Comparison of ENCODE assay signal across 8 mouse cellular contexts in genomic region chr4:41507326-41507924, GRCm38 (mm10). TPM values are rescaled to one million over a fixed set of nuclear protein-coding genes. Genes with fewer than 3 reads are reported as not detected.
A peak's percentile ranks its signal among the peaks of the same experiment; 100 is the strongest.
DNase-seq lines count a peak whose midpoint lies in the region; ATAC-seq and TF ChIP-seq lines count a peak whose summit lies in the region.

No protein-coding gene starts in this region.

- no peaks in the 10 kb centered on the region for H3K79me2 ChIP-seq in MEL (ENCODE audit: control insufficient read depth, insufficient read depth, low read length, poor library complexity)

- peak overlapping the region; percentile 50 for H3K9ac ChIP-seq in heart, embryonic 12.5 days
- peak overlapping the region; percentile 42 for H3K9ac ChIP-seq in MEL (ENCODE audit: control insufficient read depth, low read depth, low read length, poor library complexity, severe bottlenecking)
- peak overlapping the region; percentile 83 for H3K9ac ChIP-seq in forebrain, embryonic 16.5 days (replicated peaks; ENCODE audit: low read depth, low read length)

- H3K4me1 ChIP-seq in heart, embryonic 12.5 days (replicated peaks), result peaks cover 23% of the 10 kb centered on the region
- peaks cover 4 to 28% of the 10 kb centered on the region in 2 experiments; a peak in 3 of 4 replicates for H3K4me1 ChIP-seq in MEL (ENCODE audit: control insufficient read depth in 1 of 2, insufficient read depth in 2 of 2, low read length in 2 of 2)
- H3K4me1 ChIP-seq in forebrain, embryonic 16.5 days (replicated peaks; ENCODE audit: control insufficient read depth, insufficient read depth, low read length), result peaks cover 24% of the 10 kb centered on the region

- H3K27me3 ChIP-seq in heart, embryonic 12.5 days (replicated peaks), result peaks cover 54% of the 10 kb centered on the region
- H3K27me3 ChIP-seq in MEL (ENCODE audit: control insufficient read depth in 1 of 2, insufficient read depth in 2 of 2, low read length in 2 of 2), result peaks cover 3% of the 10 kb centered on the region in 2 experiments; a peak in 2 of 4 replicates
- 0 out of 2 replicates have a peak, but pooled peaks cover 2% of the 10 kb centered on the region for H3K27me3 ChIP-seq in forebrain, embryonic 16.5 days (replicated peaks; ENCODE audit: control insufficient read depth, insufficient read depth, low read length)

- H3K9me3 ChIP-seq in heart, embryonic 12.5 days (replicated peaks), result no peaks in the 10 kb centered on the region
- no peaks in the 10 kb centered on the region for H3K9me3 ChIP-seq in MEL (replicated peaks; ENCODE audit: insufficient read depth, low read length)
- H3K9me3 ChIP-seq in forebrain, embryonic 16.5 days (ENCODE audit: control insufficient read depth, low read length), result no peaks in the 10 kb centered on the region

- TF ChIP-seq EP300 in MEL (IDR thresholded peaks at IDR 0.05; ENCODE audit: low read depth in 1 of 2, low read length in 2 of 2), result no peak

- no peak for DNase-seq in heart, adult 11 months
- no peak for DNase-seq in MEL (ENCODE audit: low read depth, low spot score)
- peak; percentile 42 for DNase-seq in mesoderm, embryonic 11.5 days (ENCODE audit: low read depth, low spot score)
- no peak for DNase-seq in right cerebral cortex, postnatal 36 days (ENCODE audit: low spot score in 2 of 2)
- DNase-seq in left cerebral cortex, adult 18-20 months (ENCODE audit: low spot score in 2 of 2), result no peak
- DNase-seq in cerebellum, adult 11-12 months, result no peak

- TF ChIP-seq POLR2A in MEL (IDR thresholded peaks at IDR 0.05; ENCODE audit: control insufficient read depth in 1 of 2, insufficient read depth in 1 of 2, low read depth in 1 of 2, low read length in 2 of 2, poor library complexity in 1 of 2), result no peak

- no peak for TF ChIP-seq RAD21 in MEL (IDR thresholded peaks at IDR 0.05; ENCODE audit: low read depth, low read length)

- H3K36me3 ChIP-seq in heart, embryonic 12.5 days, result no peaks in the 10 kb centered on the region
- peaks cover 0 to 16% of the 10 kb centered on the region in 2 experiments; a peak in 2 of 4 replicates for H3K36me3 ChIP-seq in MEL (ENCODE audit: control insufficient read depth in 1 of 2, insufficient read depth in 2 of 2, low read length in 2 of 2)
- no peaks in the 10 kb centered on the region for H3K36me3 ChIP-seq in forebrain, embryonic 16.5 days (ENCODE audit: control insufficient read depth, insufficient read depth)

- no peak for TF ChIP-seq CTCF in MEL (IDR thresholded peaks at IDR 0.05 in 2 of 3, conservative IDR thresholded peaks at IDR 0.05 in 1 of 3; ENCODE audit: control insufficient read depth in 1 of 3, insufficient read depth in 1 of 3, low read depth in 2 of 3, low read length in 3 of 3, poor library complexity in 1 of 3, severe bottlenecking in 1 of 3)

- no peak overlapping the region for H3K27ac ChIP-seq in heart, embryonic 12.5 days (ENCODE audit: poor library complexity, severe bottlenecking)
- H3K27ac ChIP-seq in MEL (ENCODE audit: control insufficient read depth, low read depth, low read length), result no peak overlapping the region
- H3K27ac ChIP-seq in forebrain, embryonic 16.5 days (ENCODE audit: low read length), result peak overlapping the region; percentile 68

- peak overlapping the region; percentile 92 for H3K4me2 ChIP-seq in heart, embryonic 12.5 days
- peak overlapping the region; percentile 91 for H3K4me2 ChIP-seq in forebrain, embryonic 16.5 days (ENCODE audit: low read length)

- peak overlapping the region; percentile 53 for H3K4me3 ChIP-seq in heart, embryonic 12.5 days
- peak overlapping the region; percentile 18 to 68; a peak in 3 of 4 replicates for H3K4me3 ChIP-seq in MEL (ENCODE audit: control insufficient read depth in 1 of 2, insufficient read depth in 1 of 2, low read depth in 2 of 2, low read length in 2 of 2)
- H3K4me3 ChIP-seq in forebrain, embryonic 16.5 days (replicated peaks; ENCODE audit: low read length), result peak overlapping the region; percentile 62

- ATAC-seq in heart, embryonic 12.5 days (ENCODE audit: insufficient number of reproducible peaks, low FRiP score), result no peak
- peak; percentile 29 for ATAC-seq in forebrain, embryonic 16.5 days

- 3% methylated on average over 22 of the region's 22 CpGs for WGBS in heart, embryonic 12.5 days
- 2% methylated on average over 22 of the region's 22 CpGs for WGBS in forebrain, embryonic 16.5 days

TF ChIP-seq in MEL, 35 proteins besides CTCF, POLR2A, EP300 and RAD21:
- TF ChIP-seq MYB (IDR thresholded peaks at IDR 0.05; ENCODE audit: low read depth, low read length), result no peak
- TF ChIP-seq ZMIZ1 (IDR thresholded peaks at IDR 0.05; ENCODE audit: low read depth, low read length), result no peak
- no peak for TF ChIP-seq MAX (IDR thresholded peaks at IDR 0.05; ENCODE audit: low read length)
- no peak for TF ChIP-seq USF2 (IDR thresholded peaks at IDR 0.05; ENCODE audit: borderline replicate concordance in 1 of 2, insufficient read depth in 1 of 2, low read depth in 1 of 2, low read length in 2 of 2)
- TF ChIP-seq BHLHE40 (IDR thresholded peaks at IDR 0.05; ENCODE audit: borderline replicate concordance, low read depth, low read length), result no peak
- TF ChIP-seq TCF12 (IDR thresholded peaks at IDR 0.05; ENCODE audit: low read depth, low read length), result no peak
- no peak for TF ChIP-seq SMC3 (IDR thresholded peaks at IDR 0.05; ENCODE audit: low read depth, low read length)
- TF ChIP-seq GABPA (IDR thresholded peaks at IDR 0.05; ENCODE audit: low read depth, low read length), result no peak
- TF ChIP-seq TBP (IDR thresholded peaks at IDR 0.05; ENCODE audit: low read depth, low read length), result no peak
- no peak for TF ChIP-seq GATA1 (IDR thresholded peaks at IDR 0.05; ENCODE audit: low read depth, low read length)
- TF ChIP-seq CHD2 (IDR thresholded peaks at IDR 0.05; ENCODE audit: low read length), result no peak
- TF ChIP-seq ZC3H11A (IDR thresholded peaks at IDR 0.05; ENCODE audit: low read depth, low read length), result no peak
- TF ChIP-seq NELFE (IDR thresholded peaks at IDR 0.05; ENCODE audit: low read depth, low read length), result no peak
- no peak for TF ChIP-seq MAFK (IDR thresholded peaks at IDR 0.05; ENCODE audit: borderline replicate concordance, low read depth, low read length)
- no peak for TF ChIP-seq POLR2AphosphoS2 (IDR thresholded peaks at IDR 0.05; ENCODE audit: low read length)
TF ChIP-seq in MEL: peak in this region for 0.

RNA-seq across cellular contexts. Expression of gene AI464131, which starts 4.5 kb away (rescaled TPM):
- 2.6 and 2.9 TPM in 2 replicates for polyA plus RNA-seq in heart, embryonic 12.5 days (2016; fragmentation: Nextera tagmentation; extraction: Ambion mirVana)
- total RNA-seq in MEL (2012; rRNA removed), result 1.2 and 1.5 TPM in 2 replicates
- 1 to 10 TPM in 1 of 2 experiments, not detected in 1; 2.2 TPM for polyA plus RNA-seq in MEL (2012; ENCODE audit: insufficient read depth in 1 of 2, insufficient read length in 2 of 2, low read depth in 1 of 2, low replicate concordance in 2 of 2, missing spikeins in 1 of 2)
- 2.8 and 3.4 TPM in 2 replicates for polyA plus RNA-seq in forebrain, embryonic 16.5 days (2015; fragmentation: Nextera tagmentation; extraction: Ambion mirVana)
- 10 to 100 TPM; 23.5 to 24.3 TPM for total RNA-seq in left cerebral cortex, adult 18-20 months (2021)

RNA-seq across cellular contexts. Expression of gene 1110017D15Rik, which starts 9.7 kb away (rescaled TPM):
- polyA plus RNA-seq in heart, embryonic 12.5 days (2016; fragmentation: Nextera tagmentation; extraction: Ambion mirVana), result not detected in 2 replicates
- not detected in 2 replicates for total RNA-seq in MEL (2012; rRNA removed)
- polyA plus RNA-seq in MEL (2012; ENCODE audit: insufficient read depth in 1 of 2, insufficient read length in 2 of 2, low read depth in 1 of 2, low replicate concordance in 2 of 2, missing spikeins in 1 of 2), result under 1 TPM in 1 of 2 experiments, not detected in 1; 0.21 TPM
- polyA plus RNA-seq in forebrain, embryonic 16.5 days (2015; fragmentation: Nextera tagmentation; extraction: Ambion mirVana), result 8.8 and 11.1 TPM in 2 replicates
- total RNA-seq in left cerebral cortex, adult 18-20 months (2021), result 1 to 10 TPM; 5.1 to 5.7 TPM

RNA-seq across cellular contexts. Expression of gene Nudt2, which starts 42.5 kb away (rescaled TPM):
- 39.9 and 40.5 TPM in 2 replicates for polyA plus RNA-seq in heart, embryonic 12.5 days (2016; fragmentation: Nextera tagmentation; extraction: Ambion mirVana)
- total RNA-seq in MEL (2012; rRNA removed), result 19.2 and 20.9 TPM in 2 replicates
- polyA plus RNA-seq in MEL (2012; ENCODE audit: insufficient read depth in 1 of 2, insufficient read length in 2 of 2, low read depth in 1 of 2, low replicate concordance in 2 of 2, missing spikeins in 1 of 2), result 10 to 100 TPM in 1 of 2 experiments, not detected in 1; 25.3 TPM
- 68.2 and 71.7 TPM in 2 replicates for polyA plus RNA-seq in forebrain, embryonic 16.5 days (2015; fragmentation: Nextera tagmentation; extraction: Ambion mirVana)
- total RNA-seq in left cerebral cortex, adult 18-20 months (2021), result 10 to 100 TPM; 31.9 to 33.9 TPM

RNA-seq across cellular contexts. Expression of gene Kif24, which starts 42.7 kb away (rescaled TPM):
- polyA plus RNA-seq in heart, embryonic 12.5 days (2016; fragmentation: Nextera tagmentation; extraction: Ambion mirVana), result 6.1 and 6.8 TPM in 2 replicates
- 11.6 and 11.7 TPM in 2 replicates for total RNA-seq in MEL (2012; rRNA removed)
- 10 to 100 TPM in 1 of 2 experiments, not detected in 1; 13.2 TPM for polyA plus RNA-seq in MEL (2012; ENCODE audit: insufficient read depth in 1 of 2, insufficient read length in 2 of 2, low read depth in 1 of 2, low replicate concordance in 2 of 2, missing spikeins in 1 of 2)
- polyA plus RNA-seq in forebrain, embryonic 16.5 days (2015; fragmentation: Nextera tagmentation; extraction: Ambion mirVana), result 3.7 and 4.9 TPM in 2 replicates
- 1 to 10 TPM in 1 of 2 experiments, under 1 TPM in 1; 0.49 to 1.2 TPM for total RNA-seq in left cerebral cortex, adult 18-20 months (2021)
